Mouse (Mus musculus) intestine, postnatal 0 days (tissue): ENCODE data around the gene Prune1. TPM values are rescaled to one million over a fixed set of nuclear protein-coding genes. Genes with fewer than 3 reads are reported as not detected.

ENCODE experiments used
- ATAC-seq: fragments of 200-750 bp; cut with Nextera tagmentation; 2 replicates; pipeline ENCODE4 v1.8.0; 2017; ENCODE audit warnings: mild to moderate bottlenecking, moderate TSS enrichment, moderate library complexity
- H3K27ac ChIP-seq: fragments of 300-500 bp; sonication (generic); 2 replicates; pipeline ENCODE4 v1.5.1; 2014; ENCODE audit warnings: mild to moderate bottlenecking, low read depth, low read length, moderate library complexity
- H3K27me3 ChIP-seq: fragments of 300-500 bp; sonication (generic); replicated peaks from 2 replicates; pipeline ENCODE4 v1.6.1; 2014; ENCODE audit warnings: low read length, mixed read lengths; ENCODE audit not compliant: control insufficient read depth, insufficient read depth
- H3K36me3 ChIP-seq: fragments of 300-500 bp; sonication (generic); 2 replicates; pipeline ENCODE4 v1.6.1; 2014; ENCODE audit warnings: mild to moderate bottlenecking, moderate library complexity; ENCODE audit not compliant: control insufficient read depth, insufficient read depth
- H3K4me1 ChIP-seq: fragments of 300-500 bp; sonication (generic); replicated peaks from 2 replicates; pipeline ENCODE4 v1.6.1; 2014; ENCODE audit warnings: antibody characterized with exemption, low read length, mixed read lengths; ENCODE audit not compliant: control insufficient read depth, insufficient read depth
- H3K4me2 ChIP-seq: fragments of 300-500 bp; sonication (generic); replicated peaks from 2 replicates; pipeline ENCODE4 v1.6.1; 2014; ENCODE audit warnings: low read depth, mild to moderate bottlenecking, moderate library complexity
- H3K4me3 ChIP-seq: fragments of 300-500 bp; sonication (generic); 2 replicates; pipeline ENCODE4 v1.5.1; 2014; ENCODE audit warnings: low read depth, low read length
- H3K9ac ChIP-seq: fragments of 300-500 bp; sonication (generic); 2 replicates; pipeline ENCODE4 v1.6.1; 2014; ENCODE audit warnings: mild to moderate bottlenecking, low read depth, low read length
- H3K9me3 ChIP-seq: fragments of 300-500 bp; sonication (generic); 2 replicates; pipeline ENCODE4 v1.6.1; 2016; ENCODE audit warnings: mixed run types; ENCODE audit not compliant: control insufficient read depth
- CTCF ChIP-seq: sonication (generic); IDR thresholded peaks from 2 replicates; pipeline ENCODE4 v1.5.1; 2016; ENCODE audit warnings: low read depth, mild to moderate bottlenecking, control low read depth, antibody characterized with exemption, moderate library complexity
- WGBS: fragments of 180-500 bp; shearing (Covaris S2); extraction: QIAGEN DNeasy Blood & Tissue Kit; methylation state at CpG from one replicate; pipeline ENCODE4 v1.1.7; 2014; 5-methylcytosine and 5-hydroxymethylcytosine counted together
- polyA plus RNA-seq: library from polyadenylated mRNA; unstranded; fragments of >200 nt; fragmentation: Nextera tagmentation; extraction: Ambion mirVana; gene quantifications from 2 replicates; pipeline ENCODE4 v1.2.1, GENCODE M21; 2015

Gene Prune1
- polyA plus RNA-seq, 1 experiment from 2014 or later: 9.2 TPM

- Histone ChIP-seq H3K9me3 (no peaks in the 10 kb centered on the region), H3K9ac (peak within 1 kb of the TSS; percentile 89), H3K4me3 (peak within 1 kb of the TSS; percentile 78), H3K27ac (peak within 1 kb of the TSS; percentile 94), H3K4me1 (peaks cover 9% of the 10 kb centered on the region), H3K4me2 (peak within 1 kb of the TSS; percentile 93), H3K36me3 (peaks cover 16% of the 10 kb centered on the region), H3K27me3 (no peaks in the 10 kb centered on the region)
- TF ChIP-seq CTCF: no peak; the same call in 1 of the 2 replicates
- ATAC-seq: peak; percentile 74
- under 1% methylated on average over 64 of the region's 64 CpGs for WGBS
These were observed 53.6 kb downstream of the Prune1 start, which contains the start of gene Cdc42se1 for GRCm38 (mm10) chr3:95228148-95228893. Gene Cdc42se1 (plus strand): TSS chr3:95228732.

DNA sequence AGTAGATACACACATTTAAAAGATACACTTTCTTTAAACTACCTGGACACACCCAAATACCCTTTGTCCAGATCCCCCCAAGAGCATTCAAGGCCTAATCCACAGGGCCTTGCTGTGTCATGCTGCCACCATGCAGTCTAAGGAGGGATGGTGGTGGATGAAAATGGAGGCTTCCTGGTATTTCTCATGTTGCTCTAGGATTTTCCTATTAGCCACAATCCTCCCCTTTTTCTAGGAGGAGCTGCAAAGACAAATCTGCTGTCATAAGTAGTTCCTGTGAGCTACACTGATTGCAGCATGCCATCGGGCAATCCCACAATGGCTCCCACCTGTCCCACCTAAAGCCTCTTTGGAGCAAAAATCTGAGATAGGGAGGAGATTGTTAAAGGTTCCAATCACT, 54.7 kb downstream of the Prune1 start:
- peak overlapping the region; percentile 93 for H3K4me2 ChIP-seq
- H3K27ac ChIP-seq: no peak overlapping the region
- no peaks in the 10 kb centered on the region for H3K27me3 ChIP-seq
- H3K9me3 ChIP-seq: no peaks in the 10 kb centered on the region
- 3% methylated on average over 1 of the region's 1 CpGs for WGBS
- no peak for ATAC-seq
- H3K9ac ChIP-seq: no peak overlapping the region
- peaks cover 9% of the 10 kb centered on the region for H3K4me1 ChIP-seq
- peak overlapping the region; percentile 78; the same call in 1 of the 2 replicates for H3K4me3 ChIP-seq
- TF ChIP-seq CTCF: no peak
- H3K36me3 ChIP-seq: peaks cover 7% of the 10 kb centered on the region; the same call in 1 of the 2 replicates

- no peak for TF ChIP-seq CTCF
- 34% methylated on average over 6 of the region's 6 CpGs for WGBS
- ATAC-seq: peak; percentile 12; the same call in 1 of the 2 replicates
These were observed 57.6 kb downstream of the Prune1 start for GRCm38 (mm10) chr3:95224295-95224694.

DNA sequence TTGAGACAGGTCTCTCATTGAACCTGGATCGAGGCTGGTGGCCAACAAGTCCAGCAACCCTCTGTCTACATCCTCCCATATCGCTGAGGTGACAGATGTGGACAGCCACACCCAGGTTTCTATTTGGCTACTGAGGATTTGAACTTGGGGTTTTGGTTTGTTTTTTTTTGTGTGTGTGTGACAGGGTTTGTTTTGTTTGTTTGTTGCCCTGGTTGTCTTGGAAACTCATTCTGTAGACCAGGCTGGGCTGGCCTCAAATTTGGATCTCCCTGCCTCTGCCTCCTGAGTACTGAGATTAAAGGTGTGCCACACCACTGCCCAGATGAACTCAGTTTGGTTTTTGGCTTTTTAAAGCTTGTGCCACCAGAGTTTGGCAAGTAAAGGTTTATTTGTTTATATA, 58.8 kb downstream of the Prune1 start:
- Histone ChIP-seq H3K27me3 (no peaks in the 10 kb centered on the region), H3K4me1 (no peaks in the 10 kb centered on the region), H3K27ac (no peak overlapping the region), H3K9ac (no peak overlapping the region), H3K4me3 (no peak overlapping the region), H3K36me3 (peaks cover 8% of the 10 kb centered on the region), H3K9me3 (no peaks in the 10 kb centered on the region), H3K4me2 (no peak overlapping the region)
- no peak for TF ChIP-seq CTCF
- ATAC-seq: no peak
- 98% methylated on average over 2 of the region's 2 CpGs for WGBS

More at GRCm38 (mm10) chr3:95224295-95224694, 57.6 kb downstream of the Prune1 start:
- Histone ChIP-seq H3K27ac (no peak overlapping the region), H3K27me3 (no peaks in the 10 kb centered on the region), H3K9ac (no peak overlapping the region), H3K4me3 (no peak overlapping the region), H3K36me3 (peaks cover 5% of the 10 kb centered on the region), H3K4me2 (no peak overlapping the region), H3K4me1 (no peaks in the 10 kb centered on the region), H3K9me3 (no peaks in the 10 kb centered on the region)

GRCm38 (mm10) chr3:95218466-95219137, 63.3 kb downstream of the Prune1 start:
- 78% methylated on average over 6 of the region's 6 CpGs for WGBS
- Histone ChIP-seq H3K9me3 (no peaks in the 10 kb centered on the region), H3K4me1 (0 out of 2 replicates have a peak, but pooled peaks cover 4% of the 10 kb centered on the region), H3K36me3 (peaks cover 17% of the 10 kb centered on the region), H3K27me3 (no peaks in the 10 kb centered on the region), H3K4me2 (peak overlapping the region; percentile 65), H3K27ac (peak overlapping the region; percentile 99), H3K4me3 (peak overlapping the region; percentile 87; the same call in 1 of the 2 replicates), H3K9ac (no peak overlapping the region)
- TF ChIP-seq CTCF: no peak
- no peak for ATAC-seq
